Mouse (Mus musculus) kidney, postnatal 25 days (tissue): ENCODE results near the gene 1110002E22Rik.

ENCODE experiments used
- DNase-seq, 2 experiments: peaks; one replicate each; pipeline ENCODE4 v3.0.0; 2021; ENCODE audit warnings: mixed read lengths in 2 of 2

Gene 1110002E22Rik

DNA sequence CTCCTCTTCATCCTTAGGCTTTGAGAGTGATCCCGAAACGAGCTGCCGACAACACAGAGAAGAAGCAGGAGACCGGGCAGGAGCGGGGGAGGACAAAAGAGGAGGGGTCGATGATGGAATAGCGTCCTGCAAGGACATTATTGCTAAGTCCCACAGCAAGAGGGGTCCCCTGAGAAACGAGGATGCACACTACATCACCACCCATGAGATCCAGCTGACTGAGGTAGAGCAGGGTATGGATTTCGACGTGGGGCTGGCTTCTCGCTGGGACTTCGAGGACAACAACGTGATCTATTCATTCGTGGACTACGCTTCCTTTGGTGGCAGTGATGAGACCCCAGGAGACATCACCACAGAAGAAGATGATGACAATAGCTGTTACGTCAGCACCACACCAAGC lies 1.1 kb downstream of the 1110002E22Rik start:
- no peak for DNase-seq

- peak in 1 of 2 experiments; percentile 39 for DNase-seq
These were observed 1.6 kb downstream of the 1110002E22Rik start for GRCm38 (mm10) chr3:138066348-138066856.

GRCm38 (mm10) chr3:138067288-138067687 lies 2.4 kb downstream of the 1110002E22Rik start, which contains the start of gene Gm5105:
Gene Gm5105, minus strand, starts transcription at chr3:138067388.
- no peak for DNase-seq

- DNase-seq, result no peak
These were observed 3.3 kb downstream of the 1110002E22Rik start for GRCm38 (mm10) chr3:138068103-138068502.

- no peak for DNase-seq
These were observed 5.1 kb downstream of the 1110002E22Rik start for GRCm38 (mm10) chr3:138069756-138070511.

DNA sequence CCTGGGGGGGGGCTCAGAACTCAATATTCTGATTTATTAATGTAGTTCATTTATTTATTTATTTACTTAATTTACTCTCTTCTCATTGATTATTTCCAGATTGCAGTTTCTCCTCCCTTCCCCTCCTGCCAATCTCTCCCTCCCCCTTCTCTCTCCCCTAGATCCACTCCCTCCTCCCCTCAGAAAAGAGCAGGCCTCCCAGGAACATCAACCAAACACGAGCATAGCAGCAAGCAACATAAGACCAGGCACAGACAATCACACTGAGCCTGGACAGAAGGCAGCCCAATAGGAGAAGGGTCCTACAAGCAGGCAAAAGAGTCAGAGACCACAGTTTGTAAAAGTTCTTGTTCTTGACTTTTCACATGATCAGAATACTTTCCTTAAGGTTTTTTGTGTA lies 6.2 kb downstream of the 1110002E22Rik start:
- no peak for DNase-seq

DNA sequence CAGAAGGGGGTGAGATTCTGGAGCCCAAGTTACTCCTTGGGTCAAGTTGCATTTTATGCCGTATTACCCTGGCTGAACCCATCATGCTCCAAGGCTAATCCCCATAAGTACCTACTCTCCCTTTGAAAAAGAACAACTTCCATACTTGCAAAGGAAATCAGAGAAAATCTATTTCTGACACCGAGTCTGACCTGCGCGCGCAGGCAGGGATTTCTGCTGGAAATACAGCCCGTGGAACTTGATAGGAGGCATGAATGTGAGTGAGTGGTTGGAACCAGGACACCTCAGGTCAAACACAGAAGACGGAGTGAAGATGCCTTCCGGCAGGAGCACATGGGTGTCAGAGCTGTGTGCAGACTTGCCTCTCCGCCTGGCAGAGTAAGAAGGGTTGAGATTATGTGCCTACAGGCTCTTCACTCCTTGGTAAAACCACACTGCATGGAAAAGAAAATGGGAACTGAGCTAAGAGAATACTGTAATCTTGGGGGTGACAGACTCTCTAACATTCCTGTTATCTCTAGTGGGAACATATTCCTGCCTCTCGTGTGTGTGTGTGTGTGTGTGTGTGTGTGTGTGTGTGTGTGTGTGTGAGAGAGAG lies 6.7 kb downstream of the 1110002E22Rik start:
- DNase-seq, result no peak

DNA sequence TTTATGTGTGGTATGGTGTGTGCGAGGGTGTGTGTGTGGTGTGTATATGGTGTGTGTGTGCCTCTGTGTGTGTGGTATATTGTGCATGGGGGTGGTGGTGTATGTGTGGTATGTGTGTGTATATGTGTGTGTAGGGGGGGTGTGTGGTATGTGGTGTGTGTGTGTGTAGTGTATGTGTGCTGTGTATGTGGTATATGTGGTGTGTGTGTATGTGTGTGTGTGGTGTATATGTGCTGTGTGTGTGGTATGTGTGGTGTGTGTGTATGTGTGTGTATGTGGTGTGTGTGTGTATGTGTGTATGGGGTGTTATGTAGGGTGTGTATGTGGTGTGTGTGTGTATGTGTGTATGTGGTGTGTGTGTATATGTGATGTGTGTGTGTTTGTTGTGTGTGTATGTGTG lies 9.4 kb downstream of the 1110002E22Rik start:
- no peak for DNase-seq

- no peak for DNase-seq
These were observed 10.4 kb downstream of the 1110002E22Rik start for GRCm38 (mm10) chr3:138075209-138075608.

DNA sequence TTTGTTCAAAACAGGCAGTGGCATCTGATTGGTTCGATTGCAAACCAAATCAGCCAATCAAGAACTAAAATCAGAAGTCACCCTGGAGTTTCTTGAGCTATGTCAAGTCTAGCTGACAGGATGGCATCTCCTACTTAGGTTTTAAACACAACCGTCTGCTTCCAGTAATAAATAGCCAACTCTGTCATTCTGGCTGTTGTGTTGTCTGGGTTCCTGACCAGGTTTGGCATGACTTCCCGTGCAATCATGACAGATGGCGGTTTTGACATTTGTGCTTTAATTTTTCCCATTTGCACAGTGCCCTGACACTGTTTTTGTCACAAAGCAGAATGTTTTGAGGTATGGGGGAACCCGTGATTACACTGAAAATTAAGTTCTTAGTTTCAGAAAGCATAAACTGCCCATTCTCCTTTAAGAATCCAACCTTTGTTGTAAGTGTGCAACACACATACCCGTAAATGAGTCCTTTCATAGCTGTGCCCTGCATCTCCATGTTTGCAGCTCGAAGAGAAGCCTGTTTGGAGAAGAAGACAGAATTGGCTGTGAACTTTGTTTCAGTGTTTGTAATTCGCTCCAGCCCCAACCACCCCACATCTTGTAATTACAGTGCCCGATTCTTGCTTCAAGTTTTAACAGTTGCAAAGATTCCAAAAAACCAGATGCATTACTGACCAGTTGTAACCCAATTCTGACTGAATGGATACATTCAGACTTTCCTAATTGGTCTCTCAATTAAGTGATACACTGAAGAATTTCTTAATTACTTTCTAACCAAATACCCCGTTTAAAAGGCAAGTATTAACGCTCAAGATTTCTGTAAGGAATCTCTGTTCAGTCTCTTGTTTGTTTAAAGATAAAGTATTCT lies 12.9 kb downstream of the 1110002E22Rik start:
- no peak for DNase-seq

GRCm38 (mm10) chr3:138078701-138079100 lies 13.8 kb downstream of the 1110002E22Rik start:
- no peak for DNase-seq

DNA sequence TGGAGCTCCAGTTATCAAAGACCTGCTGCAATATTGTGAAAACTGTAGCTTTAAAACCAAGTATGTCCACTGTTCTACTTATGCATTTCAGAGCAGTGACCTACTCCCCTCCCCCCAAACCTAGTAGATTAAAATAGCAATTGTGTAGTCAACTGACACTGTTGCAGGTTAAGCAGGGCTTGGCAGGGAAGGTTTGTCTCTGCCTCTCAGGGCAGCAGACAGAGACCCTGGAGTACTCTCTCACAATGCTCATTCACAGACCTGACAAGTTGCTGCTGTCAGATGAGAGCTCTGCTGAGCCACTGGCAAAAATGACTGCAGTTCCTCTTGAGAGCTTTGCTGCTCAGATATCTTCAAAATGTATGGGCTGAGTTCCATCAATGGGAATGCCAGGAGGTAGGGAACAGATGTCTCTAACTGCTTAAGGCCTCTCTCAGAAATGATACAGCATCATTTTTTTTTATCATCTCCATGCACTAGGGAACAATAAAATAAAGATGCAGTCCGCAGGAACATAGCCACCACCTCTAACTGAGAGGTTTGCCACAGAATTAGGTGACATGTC lies 18.3 kb downstream of the 1110002E22Rik start:
- no peak for DNase-seq

DNA sequence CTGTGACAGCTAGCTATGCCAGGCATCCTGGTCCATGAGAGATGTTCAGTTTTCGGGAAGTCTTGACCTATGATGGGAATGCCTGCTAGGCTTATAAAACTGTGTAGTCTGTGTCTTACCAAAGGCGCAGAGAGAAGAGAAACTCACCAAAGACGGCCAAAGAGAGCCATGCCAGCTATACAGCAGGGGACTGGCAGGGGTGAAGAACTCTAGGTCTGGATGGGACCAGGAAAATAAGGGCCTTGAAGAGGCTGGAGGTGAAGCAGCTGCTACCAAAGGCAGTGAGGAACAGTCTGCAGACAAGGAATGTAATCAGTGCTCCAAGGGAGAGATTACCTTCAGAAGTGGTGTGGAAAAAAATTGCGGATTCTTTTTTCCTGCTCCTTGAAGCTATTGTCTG lies 19.0 kb downstream of the 1110002E22Rik start:
- no peak for DNase-seq

- DNase-seq, result no peak
These were observed 30.4 kb downstream of the 1110002E22Rik start for GRCm38 (mm10) chr3:138095301-138095700.

GRCm38 (mm10) chr3:138095718-138096117 lies 30.9 kb downstream of the 1110002E22Rik start:
- no peak for DNase-seq

DNA sequence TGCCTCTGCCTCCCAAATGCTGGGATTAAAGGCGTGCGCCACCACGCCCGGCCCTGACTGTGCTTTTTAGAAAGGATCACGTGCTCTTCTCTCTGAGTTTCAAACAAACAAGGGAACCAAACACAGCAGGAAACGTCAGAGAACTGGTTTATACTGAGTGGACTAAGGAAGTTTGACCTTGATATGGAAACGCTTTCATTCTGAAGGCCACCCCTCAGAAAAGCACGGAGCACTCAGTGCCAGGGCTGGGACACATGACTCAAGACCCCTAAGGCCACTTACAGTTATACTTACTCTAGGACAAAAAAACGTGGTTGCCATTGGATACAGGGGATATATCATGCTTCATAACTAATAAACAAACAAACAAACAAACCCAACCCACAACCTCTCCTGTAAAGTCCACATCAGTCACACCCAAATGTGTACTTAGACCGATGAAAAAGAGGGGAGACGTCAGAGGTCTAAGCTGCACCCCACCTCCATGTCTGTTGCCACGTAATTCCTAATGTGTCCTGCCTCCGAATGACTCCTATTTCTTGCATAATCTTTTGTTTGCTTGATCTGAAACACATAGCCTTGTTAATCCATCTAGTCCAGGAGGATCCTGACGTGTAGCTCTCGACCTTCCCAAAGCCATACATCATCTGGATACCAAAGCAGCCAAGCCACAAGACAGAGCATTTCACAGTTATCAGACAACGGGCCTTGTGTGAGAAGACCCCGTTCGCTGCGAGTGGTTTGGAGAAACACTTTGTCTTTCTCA lies 31.6 kb downstream of the 1110002E22Rik start:
- no peak for DNase-seq

DNA sequence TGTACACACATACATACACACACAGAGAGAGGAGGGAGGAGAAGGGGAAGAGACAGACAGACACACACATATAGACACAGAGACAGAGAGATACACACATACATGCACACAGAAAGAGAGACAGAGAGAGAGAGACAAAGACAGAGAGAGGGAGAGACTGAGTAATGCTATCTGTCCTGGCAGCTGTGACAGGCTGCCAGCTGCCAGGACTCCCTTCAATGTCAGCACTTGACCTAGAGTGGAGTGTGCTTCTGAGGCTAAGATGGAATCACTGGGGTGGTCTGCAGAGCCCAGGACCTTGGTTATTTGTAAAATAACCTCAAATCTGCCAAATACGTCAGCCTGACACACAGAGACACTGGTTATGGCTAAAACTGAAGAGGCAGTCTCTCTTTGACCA lies 32.9 kb downstream of the 1110002E22Rik start:
- no peak for DNase-seq

DNA sequence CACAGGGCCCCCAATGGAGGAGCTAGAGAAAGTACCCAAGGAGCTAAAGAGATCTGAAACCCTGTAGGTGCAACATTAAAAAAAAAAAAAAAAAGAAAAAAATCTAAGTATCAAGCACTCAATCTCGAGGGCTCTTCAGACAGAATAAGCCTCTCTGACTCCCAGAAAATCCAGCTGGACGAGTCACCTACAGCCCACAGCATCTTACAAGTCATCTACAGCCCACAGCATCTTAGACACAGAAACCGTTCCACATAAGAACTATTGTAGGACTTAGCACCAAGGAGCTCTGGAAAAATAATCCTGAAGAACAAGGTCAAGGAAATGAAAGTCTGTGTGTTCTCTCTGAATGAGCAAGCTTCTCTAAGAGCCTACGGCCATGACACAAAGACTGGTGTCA lies 37.1 kb downstream of the 1110002E22Rik start:
- no peak for DNase-seq

DNA sequence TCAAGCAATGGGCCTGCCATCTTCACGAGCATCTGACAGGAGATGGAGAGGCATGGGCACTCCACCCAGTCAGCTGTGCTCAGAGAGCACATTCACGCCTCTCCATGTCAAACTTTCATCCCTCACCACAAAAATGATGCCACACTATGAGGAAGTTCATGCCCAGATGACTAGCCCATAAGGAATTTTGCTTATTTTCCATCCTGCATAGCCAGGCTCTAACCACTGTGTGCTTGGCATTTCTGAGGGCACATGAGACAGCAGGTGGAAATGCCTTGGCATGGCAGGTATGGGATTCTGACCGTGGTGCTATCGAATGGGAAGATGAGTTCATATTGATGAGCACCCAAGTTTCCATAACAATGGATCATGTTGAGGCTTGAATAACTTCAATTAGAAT lies 38.8 kb downstream of the 1110002E22Rik start:
- no peak for DNase-seq

- no peak for DNase-seq
These were observed 40.2 kb downstream of the 1110002E22Rik start for GRCm38 (mm10) chr3:138105056-138105455.

GRCm38 (mm10) chr3:138106887-138107286 lies 42.0 kb downstream of the 1110002E22Rik start:
- DNase-seq, result no peak
